ENCODE assay signal across 23 mouse cellular contexts in genomic region chr9:6540178-6540700, GRCm38 (mm10).
A peak's percentile ranks its signal among the peaks of the same experiment; 100 is the strongest.
DNase-seq lines count a peak whose midpoint lies in the region; ATAC-seq and TF ChIP-seq lines count a peak whose summit lies in the region.
"Had no signal": no experiment of that assay in that cellular context is flagged by ENCODE, and none has a peak within 500 bp of the region (broad histone marks: within the 10 kb centered on the region; RNA-seq: fewer than 3 reads in every experiment).

No protein-coding gene starts in this region.

- H3K9ac ChIP-seq in embryonic facial prominence, embryonic 14.5 days (ENCODE audit: low read depth, low read length) = no peak overlapping the region
- H3K9ac ChIP-seq in lung, postnatal 0 days (replicated peaks; ENCODE audit: low read depth) = no peak overlapping the region
- H3K9ac ChIP-seq: embryonic facial prominence, embryonic 12.5 days; embryonic facial prominence, embryonic 15.5 days; forebrain, embryonic 12.5 days had no signal

- no peaks in the 10 kb centered on the region for H3K36me3 ChIP-seq in embryonic facial prominence, embryonic 14.5 days (ENCODE audit: control insufficient read depth, insufficient read depth, low read length)
- no peaks in the 10 kb centered on the region for H3K36me3 ChIP-seq in embryonic facial prominence, embryonic 10.5 days (replicated peaks)
- H3K36me3 ChIP-seq in lung, postnatal 0 days (ENCODE audit: insufficient read depth, low read length) = no peaks in the 10 kb centered on the region
- H3K36me3 ChIP-seq: embryonic facial prominence, embryonic 12.5 days; embryonic facial prominence, embryonic 15.5 days; forebrain, embryonic 10.5 days; forebrain, embryonic 12.5 days had no signal

- peak; percentile 22; the same call in 1 of the 2 replicates for ATAC-seq in embryonic facial prominence, embryonic 14.5 days (ENCODE audit: low read depth)
- ATAC-seq in lung, postnatal 0 days = peak; percentile 44; the same call in 1 of the 2 replicates
- peak; percentile 51 for ATAC-seq in Patski
- ATAC-seq: forebrain, embryonic 14.5 days; forebrain, embryonic 16.5 days had no signal

- H3K4me1 ChIP-seq in embryonic facial prominence, embryonic 14.5 days (ENCODE audit: control insufficient read depth, insufficient read depth, low read length) = no peaks in the 10 kb centered on the region
- H3K4me1 ChIP-seq in embryonic facial prominence, embryonic 10.5 days = no peaks in the 10 kb centered on the region
- no peaks in the 10 kb centered on the region for H3K4me1 ChIP-seq in lung, postnatal 0 days (ENCODE audit: insufficient read depth, low read depth, low read length)
- H3K4me1 ChIP-seq: embryonic facial prominence, embryonic 12.5 days; embryonic facial prominence, embryonic 15.5 days; forebrain, embryonic 10.5 days; forebrain, embryonic 12.5 days had no signal

- H3K27me3 ChIP-seq in embryonic facial prominence, embryonic 14.5 days (replicated peaks; ENCODE audit: control insufficient read depth, insufficient read depth, low read length) = no peaks in the 10 kb centered on the region
- H3K27me3 ChIP-seq in embryonic facial prominence, embryonic 10.5 days (replicated peaks; ENCODE audit: low read depth, poor library complexity, severe bottlenecking) = no peaks in the 10 kb centered on the region
- H3K27me3 ChIP-seq in lung, postnatal 0 days (replicated peaks; ENCODE audit: insufficient read depth, low read length) = no peaks in the 10 kb centered on the region
- no peaks in the 10 kb centered on the region for H3K27me3 ChIP-seq in Patski
- H3K27me3 ChIP-seq: embryonic facial prominence, embryonic 12.5 days; embryonic facial prominence, embryonic 15.5 days; forebrain, embryonic 12.5 days had no signal

- H3K4me3 ChIP-seq in embryonic facial prominence, embryonic 14.5 days (ENCODE audit: low read depth, low read length) = no peak overlapping the region
- H3K4me3 ChIP-seq in embryonic facial prominence, embryonic 10.5 days = no peak overlapping the region
- H3K4me3 ChIP-seq in lung, postnatal 0 days (ENCODE audit: low read depth, low read length) = no peak overlapping the region
- H3K4me3 ChIP-seq: embryonic facial prominence, embryonic 12.5 days; embryonic facial prominence, embryonic 15.5 days; erythroblast, embryonic 14.5 days; forebrain, embryonic 10.5 days; forebrain, embryonic 12.5 days had no signal

- H3K9me3 ChIP-seq in embryonic facial prominence, embryonic 14.5 days (ENCODE audit: control insufficient read depth, low read length) = no peaks in the 10 kb centered on the region
- H3K9me3 ChIP-seq in embryonic facial prominence, embryonic 10.5 days = no peaks in the 10 kb centered on the region
- no peaks in the 10 kb centered on the region for H3K9me3 ChIP-seq in lung, postnatal 0 days (ENCODE audit: low read length)
- H3K9me3 ChIP-seq: embryonic facial prominence, embryonic 12.5 days; embryonic facial prominence, embryonic 15.5 days; forebrain, embryonic 10.5 days; forebrain, embryonic 12.5 days had no signal

- no peak for TF ChIP-seq CTCF in lung, postnatal 0 days (IDR thresholded peaks at IDR 0.05)
- no peak for TF ChIP-seq CTCF in Patski (IDR thresholded peaks at IDR 0.05)

- CTCF ChIA-PET in Patski (lab: Charles Lee) = no interaction called here

- in situ Hi-C loops in Patski (cut with MboI; ENCODE audit: low pct_unique_long_range_greater_than_20kb) = no loop called here

- no peak overlapping the region for H3K27ac ChIP-seq in embryonic facial prominence, embryonic 14.5 days (replicated peaks; ENCODE audit: low read depth, low read length)
- no peak overlapping the region for H3K27ac ChIP-seq in embryonic facial prominence, embryonic 10.5 days (replicated peaks)
- no peak overlapping the region for H3K27ac ChIP-seq in lung, postnatal 0 days (ENCODE audit: low read length)
- H3K27ac ChIP-seq: embryonic facial prominence, embryonic 12.5 days; embryonic facial prominence, embryonic 15.5 days; forebrain, embryonic 10.5 days; forebrain, embryonic 12.5 days had no signal

- H3K4me2 ChIP-seq in embryonic facial prominence, embryonic 14.5 days (ENCODE audit: low read depth, low read length) = no peak overlapping the region
- no peak overlapping the region for H3K4me2 ChIP-seq in lung, postnatal 0 days (replicated peaks; ENCODE audit: low read depth, low read length)
- H3K4me2 ChIP-seq: embryonic facial prominence, embryonic 12.5 days; embryonic facial prominence, embryonic 15.5 days; forebrain, embryonic 12.5 days had no signal

- peak; percentile 59 for TF ChIP-seq EP300 in lung, postnatal 0 days (IDR thresholded peaks at IDR 0.05)

- no peak for DNase-seq in embryonic facial prominence, embryonic 14.5 days (ENCODE audit: low spot score)
- no peak for DNase-seq in embryonic facial prominence, embryonic 10.5 days (ENCODE audit: low spot score)
- peak; percentile 16 for DNase-seq in lung, postnatal 0 days (ENCODE audit: low spot score)
- DNase-seq in lung, adult 18-20 months = no peak
- peak; percentile 10 for DNase-seq in Patski (ENCODE audit: low read depth, low spot score)
- DNase-seq in kidney, postnatal 4 days = no peak
- DNase-seq: adrenal gland, adult 2 months; adrenal gland, postnatal 10 days; adrenal gland, postnatal 25 days; cerebellum, adult 11 months; cerebellum, adult 18-20 months; cerebellum, adult 8-10 months; cerebellum, adult 9-11 months; cerebellum, postnatal 14 days; cerebellum, postnatal 36 days; embryo, embryonic 11 days had no signal

- POLR2A ChIA-PET in Patski (lab: Charles Lee) = no interaction called here

Comparison
In these comparisons a context has a peak if more than half of its experiments do, and no peak if none do; other contexts are left out.
1. DNase-seq: peak in lung, postnatal 0 days (single experiment) and Patski (single experiment); none in embryonic facial prominence, embryonic 14.5 days (single experiment), embryonic facial prominence, embryonic 10.5 days (single experiment), lung, adult 18-20 months (0 of 2) and kidney, postnatal 4 days (0 of 2).
2. Peak in every context shown above with its lines, with median percentiles within 50 percentile points of each other: ATAC-seq.